Mouse (Mus musculus): ENCODE data around the gene Spats2l.

DNA sequence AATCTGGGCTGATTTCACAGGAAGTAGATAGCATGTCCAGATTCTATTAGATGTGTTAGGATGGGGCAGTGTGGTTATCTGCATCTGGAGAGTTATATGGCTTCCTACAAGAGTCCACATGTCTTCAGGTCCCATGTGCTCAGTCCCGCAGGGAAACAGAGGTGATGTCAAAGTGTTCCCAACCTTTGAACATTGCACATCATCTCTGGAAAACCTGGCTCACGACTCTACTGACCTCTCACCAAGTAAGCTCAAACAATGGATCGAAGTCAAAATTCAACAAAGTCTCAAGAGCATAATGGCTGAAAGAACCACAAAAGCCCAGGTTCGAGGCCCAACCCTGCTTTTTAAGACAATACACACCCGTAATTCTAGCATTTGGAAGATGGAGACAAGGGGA lies 48.7 kb upstream of the Spats2l start:
- TF ChIP-seq CTCF (IDR thresholded peaks at IDR 0.05; ENCODE audit: low read depth) (no peak), EP300 (IDR thresholded peaks at IDR 0.05; ENCODE audit: low read depth) (no peak)

All from liver, embryonic 14.5 days (tissue).